Mouse (Mus musculus): ENCODE measurements around the gene Palld.

DNA sequence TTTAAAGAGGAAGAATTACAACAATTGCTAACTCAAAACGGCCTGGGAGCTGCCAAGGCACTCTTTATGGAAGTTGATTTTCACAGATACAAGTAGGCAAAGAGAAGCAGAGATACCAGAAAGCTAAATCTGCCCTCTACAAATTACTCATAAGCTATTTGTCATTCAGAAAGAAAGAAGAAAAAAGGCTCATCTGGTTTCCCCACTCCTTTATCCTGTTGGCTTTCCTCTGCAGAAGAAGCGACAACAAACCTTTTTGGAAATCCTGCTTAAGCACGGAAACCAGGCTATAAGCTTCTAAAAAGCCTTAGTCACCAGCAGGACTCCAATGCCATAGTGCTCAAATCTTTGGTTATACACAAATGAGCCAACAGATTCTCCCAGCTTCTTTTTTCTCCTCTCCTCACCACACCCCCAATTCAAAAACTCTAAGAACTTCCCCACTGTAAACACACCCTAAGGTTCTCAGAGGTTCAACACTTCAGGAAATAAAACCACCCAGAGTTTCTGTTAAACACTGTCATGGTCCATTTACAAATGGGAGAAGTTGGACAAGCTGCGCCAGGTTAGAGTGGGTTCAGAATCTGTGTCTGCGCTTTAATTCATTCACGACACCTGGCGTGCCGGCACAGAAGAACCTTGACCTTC lies 349.6 kb downstream of the Palld start:
- no peak for TF ChIP-seq POLR2A (IDR thresholded peaks at IDR 0.05; ENCODE audit: insufficient read depth, low read length)
- TF ChIP-seq CTCF (IDR thresholded peaks at IDR 0.05; ENCODE audit: low read depth, low read length) = no peak

All from ES-Bruce4 (cell line).